Mouse (Mus musculus): ENCODE results near the gene Dcun1d2. TPM values are rescaled to one million over a fixed set of nuclear protein-coding genes. Genes with fewer than 3 reads are reported as not detected.
A peak's percentile ranks its signal among the peaks of the same experiment; 100 is the strongest.

Gene Dcun1d2
- polyA plus RNA-seq, 1 experiment from 2014 or later = 23.6 TPM

DNA sequence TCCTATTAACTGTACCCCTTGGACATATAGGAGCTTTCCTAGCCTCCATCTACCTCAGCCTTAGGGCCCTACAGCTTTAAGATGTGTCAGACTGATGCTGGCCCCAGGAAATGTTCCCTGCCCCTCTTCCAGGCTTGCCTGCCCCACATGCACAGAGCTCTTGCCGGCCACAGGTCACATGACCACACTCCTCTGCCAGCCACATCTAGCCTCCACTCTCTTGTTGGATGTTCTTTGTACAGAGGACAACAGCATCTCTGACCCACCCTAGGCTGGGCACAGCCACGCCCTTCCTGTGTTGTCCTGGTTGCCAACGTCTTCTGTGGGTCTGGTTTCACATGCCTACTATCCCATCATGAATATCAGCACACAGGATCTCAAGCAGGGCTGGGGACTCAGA lies 60.7 kb downstream of the Dcun1d2 start:
- no peaks in the 10 kb centered on the region for H3K9me3 ChIP-seq (ENCODE audit: control insufficient read depth, low read depth, low read length)
- no peak for ATAC-seq (ENCODE audit: insufficient number of reproducible peaks, insufficient read depth, low FRiP score, low read depth)
- no peaks in the 10 kb centered on the region for H3K4me1 ChIP-seq (ENCODE audit: control insufficient read depth, insufficient read depth, low read length)
- no peaks in the 10 kb centered on the region for H3K27me3 ChIP-seq (ENCODE audit: control insufficient read depth, insufficient read depth, low read length)
- no peak overlapping the region for H3K27ac ChIP-seq (ENCODE audit: low read length)
- 61% methylated on average over 3 of the region's 3 CpGs for WGBS
- H3K4me3 ChIP-seq (ENCODE audit: low read depth, low read length) = no peak overlapping the region
- no peak overlapping the region for H3K4me2 ChIP-seq (replicated peaks; ENCODE audit: low read depth, low read length)
- H3K36me3 ChIP-seq (ENCODE audit: control insufficient read depth, insufficient read depth, low read length) = no peaks in the 10 kb centered on the region
- H3K9ac ChIP-seq (replicated peaks; ENCODE audit: low read depth, low read length) = no peak overlapping the region

DNA sequence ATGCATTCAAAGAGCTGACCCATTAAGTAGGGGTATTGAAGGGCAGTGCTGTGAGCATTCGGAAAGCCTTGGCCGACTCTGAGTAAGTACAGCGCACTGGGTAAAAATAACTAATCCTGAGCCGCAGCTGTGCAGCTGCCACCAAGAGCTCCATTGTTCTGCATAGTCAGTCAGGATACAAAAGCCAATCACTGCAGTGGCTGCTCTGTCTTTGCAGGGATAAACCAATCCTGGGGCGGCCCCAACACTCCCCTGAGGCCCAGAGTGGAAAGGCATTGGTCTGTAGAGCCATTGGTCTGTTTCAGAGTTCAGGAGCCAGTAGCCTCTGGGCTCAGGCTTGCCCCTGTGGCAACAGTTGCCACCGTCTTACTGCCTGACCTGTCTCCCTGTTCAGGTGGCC lies 61.6 kb downstream of the Dcun1d2 start:
- WGBS = 65% methylated on average over 6 of the region's 6 CpGs
- no peak for ATAC-seq (ENCODE audit: insufficient number of reproducible peaks, insufficient read depth, low FRiP score, low read depth)
- H3K4me1 ChIP-seq (ENCODE audit: control insufficient read depth, insufficient read depth, low read length) = no peaks in the 10 kb centered on the region

DNA sequence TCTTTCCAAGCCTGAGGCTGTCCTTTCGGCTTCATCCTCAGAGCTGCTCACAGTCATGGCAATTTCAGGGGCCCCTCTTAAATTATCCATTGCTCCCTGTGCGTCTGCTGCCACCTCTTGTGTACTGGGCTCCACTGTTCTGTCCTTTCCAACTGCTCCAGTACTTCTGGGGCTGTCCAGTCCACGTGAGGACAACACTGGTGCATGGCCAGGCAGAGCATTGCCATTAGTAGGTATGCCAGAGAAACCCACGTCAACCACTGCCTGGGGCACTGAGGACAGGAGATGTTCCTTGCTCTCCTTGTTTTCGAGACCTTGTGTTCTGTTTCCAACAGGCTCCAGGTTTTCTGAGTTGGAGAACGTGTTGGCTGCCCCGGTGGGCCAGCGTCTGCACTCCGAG lies 63.5 kb downstream of the Dcun1d2 start:
- no peak for ATAC-seq (ENCODE audit: insufficient number of reproducible peaks, insufficient read depth, low FRiP score, low read depth)
- Histone ChIP-seq H3K4me1 (ENCODE audit: control insufficient read depth, insufficient read depth, low read length) (no peaks in the 10 kb centered on the region), H3K9ac (replicated peaks; ENCODE audit: low read depth, low read length) (no peak overlapping the region), H3K27me3 (ENCODE audit: control insufficient read depth, insufficient read depth, low read length) (no peaks in the 10 kb centered on the region), H3K27ac (ENCODE audit: low read length) (no peak overlapping the region), H3K36me3 (ENCODE audit: control insufficient read depth, insufficient read depth, low read length) (no peaks in the 10 kb centered on the region), H3K4me3 (ENCODE audit: low read depth, low read length) (no peak overlapping the region), H3K4me2 (replicated peaks; ENCODE audit: low read depth, low read length) (no peak overlapping the region), H3K9me3 (ENCODE audit: control insufficient read depth, low read depth, low read length) (no peaks in the 10 kb centered on the region)
- 79% methylated on average over 9 of the region's 9 CpGs for WGBS

More for the DNA sequence above, 61.6 kb downstream of the Dcun1d2 start:
- Histone ChIP-seq H3K27me3 (ENCODE audit: control insufficient read depth, insufficient read depth, low read length) (no peaks in the 10 kb centered on the region), H3K27ac (ENCODE audit: low read length) (no peak overlapping the region), H3K9me3 (ENCODE audit: control insufficient read depth, low read depth, low read length) (no peaks in the 10 kb centered on the region), H3K36me3 (ENCODE audit: control insufficient read depth, insufficient read depth, low read length) (no peaks in the 10 kb centered on the region), H3K4me3 (ENCODE audit: low read depth, low read length) (no peak overlapping the region), H3K9ac (replicated peaks; ENCODE audit: low read depth, low read length) (no peak overlapping the region), H3K4me2 (replicated peaks; ENCODE audit: low read depth, low read length) (no peak overlapping the region)

DNA sequence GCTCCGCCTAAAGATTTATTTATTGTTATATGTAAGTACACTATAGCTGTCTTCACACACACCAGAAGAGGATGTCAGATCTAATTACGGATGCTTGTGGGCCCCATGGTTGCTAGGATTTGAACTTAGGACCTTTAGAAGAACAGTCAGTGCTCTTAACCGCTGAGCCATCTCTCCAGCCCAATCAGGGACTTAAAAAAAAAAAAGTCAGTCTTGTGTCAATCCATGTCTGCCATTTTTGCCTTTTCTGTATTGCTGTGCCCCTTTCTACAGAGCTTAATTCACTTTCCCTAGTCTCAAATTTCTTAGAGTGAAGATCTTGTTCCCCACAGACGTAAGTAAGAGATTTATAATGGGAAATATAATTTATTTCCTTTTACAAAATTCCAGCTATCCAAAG lies 69.5 kb downstream of the Dcun1d2 start:
- Histone ChIP-seq H3K4me3 (ENCODE audit: low read depth, low read length) (no peak overlapping the region), H3K4me2 (replicated peaks; ENCODE audit: low read depth, low read length) (no peak overlapping the region), H3K9me3 (ENCODE audit: control insufficient read depth, low read depth, low read length) (no peaks in the 10 kb centered on the region), H3K27me3 (ENCODE audit: control insufficient read depth, insufficient read depth, low read length) (no peaks in the 10 kb centered on the region), H3K27ac (ENCODE audit: low read length) (no peak overlapping the region), H3K4me1 (ENCODE audit: control insufficient read depth, insufficient read depth, low read length) (peaks cover 4% of the 10 kb centered on the region), H3K36me3 (ENCODE audit: control insufficient read depth, insufficient read depth, low read length) (no peaks in the 10 kb centered on the region), H3K9ac (replicated peaks; ENCODE audit: low read depth, low read length) (no peak overlapping the region)
- ATAC-seq (ENCODE audit: insufficient number of reproducible peaks, insufficient read depth, low FRiP score, low read depth) = no peak
- 76% methylated on average over 4 of the region's 4 CpGs for WGBS

DNA sequence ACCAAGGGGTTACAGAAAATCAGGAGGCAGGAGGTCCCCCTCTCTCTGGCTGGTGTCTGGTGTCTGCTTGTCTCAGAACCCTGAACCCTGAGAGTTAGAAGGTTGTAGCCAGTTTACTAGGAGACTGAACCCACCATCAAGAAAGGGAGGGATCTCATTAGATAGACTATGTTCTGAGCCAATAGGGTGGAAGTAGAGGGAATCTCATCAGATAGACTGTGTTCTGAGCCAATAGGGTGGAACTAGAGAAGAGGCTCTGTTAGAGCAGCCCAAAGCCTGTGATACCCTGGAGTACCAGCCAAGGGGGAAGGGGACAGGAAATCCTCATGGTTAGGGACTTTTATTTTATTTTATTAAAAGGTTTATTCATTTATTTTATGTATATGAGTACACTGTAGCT lies 69.9 kb downstream of the Dcun1d2 start:
- Histone ChIP-seq H3K4me3 (ENCODE audit: low read depth, low read length) (no peak overlapping the region), H3K4me2 (replicated peaks; ENCODE audit: low read depth, low read length) (no peak overlapping the region), H3K9me3 (ENCODE audit: control insufficient read depth, low read depth, low read length) (no peaks in the 10 kb centered on the region), H3K27me3 (ENCODE audit: control insufficient read depth, insufficient read depth, low read length) (no peaks in the 10 kb centered on the region), H3K36me3 (ENCODE audit: control insufficient read depth, insufficient read depth, low read length) (no peaks in the 10 kb centered on the region), H3K27ac (ENCODE audit: low read length) (no peak overlapping the region), H3K9ac (replicated peaks; ENCODE audit: low read depth, low read length) (no peak overlapping the region), H3K4me1 (ENCODE audit: control insufficient read depth, insufficient read depth, low read length) (peaks cover 7% of the 10 kb centered on the region)
- ATAC-seq (ENCODE audit: insufficient number of reproducible peaks, insufficient read depth, low FRiP score, low read depth) = no peak

DNA sequence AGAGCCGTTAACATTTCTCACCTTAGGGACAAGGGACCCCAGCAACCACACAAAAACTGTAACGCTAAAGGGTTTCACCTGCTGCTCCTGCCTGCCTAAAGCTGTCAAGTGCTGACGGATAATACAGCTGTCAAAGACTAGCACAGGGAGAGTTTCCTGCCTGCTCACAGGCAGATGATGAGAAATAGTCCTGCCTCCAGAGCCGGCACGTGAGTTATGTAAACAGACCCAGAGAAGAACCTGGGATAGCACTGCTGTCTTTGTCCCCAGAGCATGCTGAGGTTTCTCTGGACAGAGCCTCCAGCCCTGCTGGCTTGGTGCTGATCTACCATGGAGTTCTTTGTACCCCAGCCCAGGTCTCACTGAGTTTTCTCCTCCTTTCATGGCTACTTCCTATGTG lies 70.8 kb downstream of the Dcun1d2 start:
- no peak for ATAC-seq (ENCODE audit: insufficient number of reproducible peaks, insufficient read depth, low FRiP score, low read depth)
- Histone ChIP-seq H3K27ac (ENCODE audit: low read length) (no peak overlapping the region), H3K4me2 (replicated peaks; ENCODE audit: low read depth, low read length) (no peak overlapping the region), H3K4me1 (ENCODE audit: control insufficient read depth, insufficient read depth, low read length) (peaks cover 7% of the 10 kb centered on the region), H3K27me3 (ENCODE audit: control insufficient read depth, insufficient read depth, low read length) (no peaks in the 10 kb centered on the region), H3K9ac (replicated peaks; ENCODE audit: low read depth, low read length) (no peak overlapping the region), H3K4me3 (ENCODE audit: low read depth, low read length) (no peak overlapping the region), H3K9me3 (ENCODE audit: control insufficient read depth, low read depth, low read length) (no peaks in the 10 kb centered on the region), H3K36me3 (ENCODE audit: control insufficient read depth, insufficient read depth, low read length) (no peaks in the 10 kb centered on the region)
- WGBS = 10% methylated on average over 5 of the region's 5 CpGs

DNA sequence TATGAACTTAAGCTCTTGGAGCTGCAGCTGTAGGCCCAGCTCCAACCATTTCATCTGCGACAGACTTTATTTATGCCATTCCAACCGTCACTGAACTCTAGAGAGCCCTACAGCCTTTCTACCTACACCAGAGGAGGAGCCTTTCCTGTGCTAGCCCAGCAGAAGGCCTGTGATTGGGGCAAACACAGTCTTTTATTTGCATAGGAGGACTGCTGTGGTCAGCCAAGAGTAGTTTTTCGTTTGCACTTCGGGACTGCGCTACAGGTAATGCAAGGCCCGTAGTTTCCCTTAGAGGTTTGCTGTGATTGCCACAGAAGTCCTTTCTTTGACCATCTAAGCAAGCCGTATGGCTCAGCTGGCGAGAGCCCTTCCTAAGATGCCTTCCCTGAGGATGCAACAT lies 71.5 kb downstream of the Dcun1d2 start:
- Histone ChIP-seq H3K27me3 (ENCODE audit: control insufficient read depth, insufficient read depth, low read length) (no peaks in the 10 kb centered on the region), H3K27ac (ENCODE audit: low read length) (no peak overlapping the region), H3K4me2 (replicated peaks; ENCODE audit: low read depth, low read length) (no peak overlapping the region), H3K9me3 (ENCODE audit: control insufficient read depth, low read depth, low read length) (no peaks in the 10 kb centered on the region), H3K4me3 (ENCODE audit: low read depth, low read length) (no peak overlapping the region), H3K4me1 (ENCODE audit: control insufficient read depth, insufficient read depth, low read length) (peaks cover 7% of the 10 kb centered on the region), H3K36me3 (ENCODE audit: control insufficient read depth, insufficient read depth, low read length) (no peaks in the 10 kb centered on the region), H3K9ac (replicated peaks; ENCODE audit: low read depth, low read length) (no peak overlapping the region)
- ATAC-seq (ENCODE audit: insufficient number of reproducible peaks, insufficient read depth, low FRiP score, low read depth) = no peak
- 56% methylated on average over 8 of the region's 8 CpGs for WGBS

DNA sequence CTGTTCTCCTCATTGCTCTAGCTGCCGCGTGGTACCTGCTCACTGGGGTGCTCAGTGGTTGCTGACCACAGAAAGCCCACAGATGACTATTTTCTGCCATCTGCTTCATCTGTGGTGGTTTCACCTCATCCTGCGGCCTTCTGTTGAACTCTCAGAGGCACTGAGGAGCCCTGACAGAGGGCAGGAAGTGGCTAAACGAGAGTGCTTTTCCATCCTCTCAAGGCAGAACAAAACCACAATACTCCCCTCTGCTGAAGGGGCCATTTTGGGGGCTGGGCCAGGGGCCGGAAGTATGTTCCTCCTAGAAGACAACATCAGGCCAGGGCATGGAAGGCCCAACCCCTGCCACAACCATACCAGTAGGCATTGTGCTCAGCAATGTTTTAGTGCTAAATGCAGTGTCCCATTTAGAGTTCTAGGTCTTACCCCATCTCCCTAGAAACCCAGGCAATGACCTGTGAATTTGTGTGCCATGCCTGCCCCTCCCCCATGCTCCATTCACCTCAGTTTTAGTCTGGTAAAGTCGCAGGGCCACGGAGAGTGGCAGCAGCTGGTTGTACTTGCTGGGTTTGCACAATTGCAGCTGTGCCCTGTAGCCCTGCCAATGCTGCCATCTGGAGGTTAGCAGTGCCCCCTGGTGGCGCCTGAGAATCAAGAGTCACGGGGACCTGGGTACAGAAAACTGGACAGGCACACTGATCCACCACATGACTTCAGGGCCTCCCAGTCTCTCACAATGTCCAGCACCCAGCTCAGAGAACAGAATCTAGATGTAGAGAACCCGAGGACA lies 74.3 kb downstream of the Dcun1d2 start:
- Histone ChIP-seq H3K27ac (ENCODE audit: low read length) (no peak overlapping the region), H3K9ac (replicated peaks; ENCODE audit: low read depth, low read length) (no peak overlapping the region), H3K27me3 (ENCODE audit: control insufficient read depth, insufficient read depth, low read length) (no peaks in the 10 kb centered on the region), H3K4me3 (ENCODE audit: low read depth, low read length) (no peak overlapping the region), H3K9me3 (ENCODE audit: control insufficient read depth, low read depth, low read length) (no peaks in the 10 kb centered on the region), H3K36me3 (ENCODE audit: control insufficient read depth, insufficient read depth, low read length) (no peaks in the 10 kb centered on the region), H3K4me2 (replicated peaks; ENCODE audit: low read depth, low read length) (no peak overlapping the region), H3K4me1 (ENCODE audit: control insufficient read depth, insufficient read depth, low read length) (peaks cover 7% of the 10 kb centered on the region)
- WGBS = 22% methylated on average over 10 of the region's 10 CpGs
- peak; percentile 68; the same call in 1 of the 2 replicates for ATAC-seq (ENCODE audit: insufficient number of reproducible peaks, insufficient read depth, low FRiP score, low read depth)

DNA sequence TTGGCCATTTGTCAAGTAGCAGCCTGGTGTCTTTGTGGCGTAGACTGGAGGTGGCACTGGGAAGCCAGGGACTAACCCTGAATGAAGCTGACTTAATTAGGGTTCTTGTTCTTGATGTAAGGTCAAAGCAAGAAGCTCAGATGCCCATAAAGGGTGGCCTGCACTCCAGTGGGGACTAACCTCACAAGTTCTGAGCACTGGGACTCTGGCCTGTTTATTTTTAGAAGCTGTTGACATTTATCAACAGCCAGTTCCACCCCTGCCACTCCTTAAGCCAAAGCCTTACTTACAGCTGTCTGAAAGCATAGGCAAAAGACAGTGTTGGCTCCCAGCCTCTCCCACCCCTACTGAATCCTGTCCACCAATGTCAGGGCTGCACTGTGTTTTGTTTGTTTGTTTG lies 78.2 kb downstream of the Dcun1d2 start:
- Histone ChIP-seq H3K4me1 (ENCODE audit: control insufficient read depth, insufficient read depth, low read length) (peaks cover 13% of the 10 kb centered on the region), H3K4me3 (ENCODE audit: low read depth, low read length) (no peak overlapping the region), H3K9me3 (ENCODE audit: control insufficient read depth, low read depth, low read length) (no peaks in the 10 kb centered on the region), H3K27me3 (ENCODE audit: control insufficient read depth, insufficient read depth, low read length) (no peaks in the 10 kb centered on the region), H3K9ac (replicated peaks; ENCODE audit: low read depth, low read length) (no peak overlapping the region), H3K36me3 (ENCODE audit: control insufficient read depth, insufficient read depth, low read length) (no peaks in the 10 kb centered on the region), H3K27ac (ENCODE audit: low read length) (no peak overlapping the region), H3K4me2 (replicated peaks; ENCODE audit: low read depth, low read length) (no peak overlapping the region)
- ATAC-seq (ENCODE audit: insufficient number of reproducible peaks, insufficient read depth, low FRiP score, low read depth) = no peak
- WGBS = 56% methylated on average over 1 of the region's 1 CpGs
